Mouse (Mus musculus): ENCODE measurements around the gene Prkce. TPM values are rescaled to one million over a fixed set of nuclear protein-coding genes. Genes with fewer than 3 reads are reported as not detected.

The Prkce gene
- total RNA-seq, 1 experiment = 1.7 TPM

DNA sequence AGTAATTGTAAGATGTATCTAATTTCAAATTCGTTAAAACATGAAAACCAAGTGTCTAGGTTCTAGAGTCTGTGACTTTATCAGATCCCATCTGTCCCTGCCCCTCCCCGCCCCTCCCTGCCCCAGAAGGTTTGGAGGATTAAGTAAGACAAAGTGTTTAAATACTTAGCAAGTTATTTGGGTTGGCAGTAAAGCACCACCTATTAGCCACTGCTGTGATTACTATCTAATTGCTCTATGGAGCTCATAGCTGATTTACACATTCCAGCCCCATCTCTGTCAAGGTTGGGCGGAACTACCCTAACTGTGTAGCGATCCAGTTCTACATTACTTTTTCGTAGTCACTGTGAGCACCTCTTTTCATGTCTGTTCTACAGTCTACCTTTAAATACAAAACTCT, 418.9 kb downstream of the Prkce start:
- in situ Hi-C loops (cut with MboI; ENCODE audit: low sequenced_read_pairs in 2 of 2, unreplicated experiment in 2 of 2) = no loop called here
- TF ChIP-seq HCFC1 (IDR thresholded peaks at IDR 0.05; ENCODE audit: borderline replicate concordance, insufficient read depth, low read length) = no peak
- no peak for TF ChIP-seq ZNF384 (IDR thresholded peaks at IDR 0.05; ENCODE audit: low read depth, low read length)
- TF ChIP-seq CHD2 (IDR thresholded peaks at IDR 0.05; ENCODE audit: low read depth, low read length) = no peak
- TF ChIP-seq ZC3H11A (IDR thresholded peaks at IDR 0.05; ENCODE audit: borderline replicate concordance, low read depth, low read length) = no peak
- no peak overlapping the region for H3K27ac ChIP-seq (ENCODE audit: insufficient read depth, low read depth, low read length, poor library complexity, severe bottlenecking)
- no peak for DNase-seq (ENCODE audit: low read depth, low spot score)
- H3K4me3 ChIP-seq (ENCODE audit: insufficient read depth in 1 of 2, low read depth in 1 of 2, low read length in 2 of 2, poor library complexity in 1 of 2, severe bottlenecking in 1 of 2) = no peak overlapping the region
- H3K4me1 ChIP-seq (ENCODE audit: control insufficient read depth in 2 of 2, insufficient read depth in 2 of 2, low read length in 2 of 2, poor library complexity in 1 of 2) = no peaks in the 10 kb centered on the region
- H3K36me3 ChIP-seq (ENCODE audit: control insufficient read depth, insufficient read depth, low read length, poor library complexity, severe bottlenecking) = no peaks in the 10 kb centered on the region
- H3K9me3 ChIP-seq (ENCODE audit: control insufficient read depth, insufficient read depth, low read depth, low read length) = no peaks in the 10 kb centered on the region
- no peak overlapping the region for H3K9ac ChIP-seq (ENCODE audit: insufficient read depth, low read depth, low read length, poor library complexity, severe bottlenecking)

DNA sequence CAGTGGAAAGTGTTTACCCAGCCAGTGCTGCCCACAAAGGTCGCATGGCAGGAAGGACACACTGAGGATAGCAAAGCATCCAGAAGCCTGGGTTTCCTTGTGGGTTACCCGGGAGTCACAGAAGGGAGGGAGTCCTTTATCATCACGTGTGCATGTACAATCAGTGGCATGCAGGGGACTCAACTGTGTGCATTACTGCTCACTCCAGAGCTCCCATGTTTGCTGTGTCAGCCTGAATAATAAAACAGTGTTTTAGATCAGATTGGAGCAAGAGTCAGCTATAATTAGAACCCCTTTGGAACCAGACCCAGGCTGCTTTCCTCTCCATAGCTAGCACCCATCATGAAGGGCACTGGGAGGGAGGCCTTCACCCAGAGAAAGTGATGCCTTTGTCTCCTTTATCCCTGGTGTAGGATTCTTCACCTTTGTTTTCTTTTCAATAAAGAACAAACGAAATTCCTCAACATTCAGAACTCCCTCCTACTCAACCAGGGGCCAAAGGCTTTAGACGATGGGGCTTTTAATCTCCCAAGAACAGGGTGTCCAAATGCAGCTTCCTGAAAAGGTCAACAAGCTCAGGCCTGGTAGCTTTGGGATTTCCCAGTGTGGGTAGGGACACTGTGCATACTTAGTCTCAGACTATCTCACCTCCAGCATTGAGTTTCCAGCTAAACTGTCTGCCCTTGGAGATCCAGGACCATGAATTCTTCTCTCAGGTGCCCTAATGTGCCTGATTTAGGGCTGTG, 421.3 kb downstream of the Prkce start:
- H3K4me1 ChIP-seq (ENCODE audit: control insufficient read depth in 2 of 2, insufficient read depth in 2 of 2, low read length in 2 of 2, poor library complexity in 1 of 2) = no peaks in the 10 kb centered on the region
- in situ Hi-C loops (cut with MboI; ENCODE audit: low sequenced_read_pairs in 2 of 2, unreplicated experiment in 2 of 2) = no loop called here
- H3K9ac ChIP-seq (ENCODE audit: insufficient read depth, low read depth, low read length, poor library complexity, severe bottlenecking) = no peak overlapping the region
- H3K4me3 ChIP-seq (ENCODE audit: insufficient read depth in 1 of 2, low read depth in 1 of 2, low read length in 2 of 2, poor library complexity in 1 of 2, severe bottlenecking in 1 of 2) = no peak overlapping the region
- H3K36me3 ChIP-seq (ENCODE audit: control insufficient read depth, insufficient read depth, low read length, poor library complexity, severe bottlenecking) = no peaks in the 10 kb centered on the region
- H3K9me3 ChIP-seq (ENCODE audit: control insufficient read depth, insufficient read depth, low read depth, low read length) = no peaks in the 10 kb centered on the region
- no peak for DNase-seq (ENCODE audit: low read depth, low spot score)
- H3K27ac ChIP-seq (ENCODE audit: insufficient read depth, low read depth, low read length, poor library complexity, severe bottlenecking) = no peak overlapping the region
- TF ChIP-seq ZNF384 (IDR thresholded peaks at IDR 0.05; ENCODE audit: low read depth, low read length) = no peak
- no peak for TF ChIP-seq ZC3H11A (IDR thresholded peaks at IDR 0.05; ENCODE audit: borderline replicate concordance, low read depth, low read length)
- no peak for TF ChIP-seq CHD2 (IDR thresholded peaks at IDR 0.05; ENCODE audit: low read depth, low read length)
- TF ChIP-seq HCFC1 (IDR thresholded peaks at IDR 0.05; ENCODE audit: borderline replicate concordance, insufficient read depth, low read length) = no peak

DNA sequence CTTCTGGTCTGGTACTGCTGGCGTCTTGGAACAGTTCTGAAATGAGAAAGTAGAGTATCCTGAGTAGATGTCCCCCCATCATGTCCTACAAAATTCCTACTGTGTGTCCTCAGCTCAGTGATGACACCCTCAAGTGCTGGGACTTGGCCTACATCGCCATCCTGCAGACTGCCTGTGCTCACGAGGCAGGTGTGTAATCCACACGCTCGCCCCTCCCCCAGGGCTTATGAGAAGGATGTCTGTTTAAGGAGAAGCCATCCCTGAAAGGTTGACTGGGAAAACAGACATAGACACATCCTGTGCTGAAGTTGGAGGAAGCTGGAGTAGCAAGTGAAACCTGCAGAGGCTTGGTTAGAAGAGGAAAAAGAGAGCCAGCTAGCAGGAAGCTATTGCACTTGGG, 422.1 kb downstream of the Prkce start:
- Histone ChIP-seq H3K27ac (ENCODE audit: insufficient read depth, low read depth, low read length, poor library complexity, severe bottlenecking) (no peak overlapping the region), H3K9ac (ENCODE audit: insufficient read depth, low read depth, low read length, poor library complexity, severe bottlenecking) (no peak overlapping the region), H3K4me1 (ENCODE audit: control insufficient read depth in 2 of 2, insufficient read depth in 2 of 2, low read length in 2 of 2, poor library complexity in 1 of 2) (no peaks in the 10 kb centered on the region), H3K9me3 (ENCODE audit: control insufficient read depth, insufficient read depth, low read depth, low read length) (no peaks in the 10 kb centered on the region), H3K36me3 (ENCODE audit: control insufficient read depth, insufficient read depth, low read length, poor library complexity, severe bottlenecking) (no peaks in the 10 kb centered on the region), H3K4me3 (ENCODE audit: insufficient read depth in 1 of 2, low read depth in 1 of 2, low read length in 2 of 2, poor library complexity in 1 of 2, severe bottlenecking in 1 of 2) (no peak overlapping the region)
- DNase-seq (ENCODE audit: low read depth, low spot score) = no peak
- in situ Hi-C loops (cut with MboI; ENCODE audit: low sequenced_read_pairs in 2 of 2, unreplicated experiment in 2 of 2) = no loop called here
- no peak for TF ChIP-seq CHD2 (IDR thresholded peaks at IDR 0.05; ENCODE audit: low read depth, low read length)
- no peak for TF ChIP-seq MAFK (IDR thresholded peaks at IDR 0.05; ENCODE audit: insufficient read depth, low read depth, low read length)
- no peak for TF ChIP-seq ZNF384 (IDR thresholded peaks at IDR 0.05; ENCODE audit: low read depth, low read length)
- TF ChIP-seq HCFC1 (IDR thresholded peaks at IDR 0.05; ENCODE audit: borderline replicate concordance, insufficient read depth, low read length) = no peak
- TF ChIP-seq ZC3H11A (IDR thresholded peaks at IDR 0.05; ENCODE audit: borderline replicate concordance, low read depth, low read length) = no peak

DNA sequence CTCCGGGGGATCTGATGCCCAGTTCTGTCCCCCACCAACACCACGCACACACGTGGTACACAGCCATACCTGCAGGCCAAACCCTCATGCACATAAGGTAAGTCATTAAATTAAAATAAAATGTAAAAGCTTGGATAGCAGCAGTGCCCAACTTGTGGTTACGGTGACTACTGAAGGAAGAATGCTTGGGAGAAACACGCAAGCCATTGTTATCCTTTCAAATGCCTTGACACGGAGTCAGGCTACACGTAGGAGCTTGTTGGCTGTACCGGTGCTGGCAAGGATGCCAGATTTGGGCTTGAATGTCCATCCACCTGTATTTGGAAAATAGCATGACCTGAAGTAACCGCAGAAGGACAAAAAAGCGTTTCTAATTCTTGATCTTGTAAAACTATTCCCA, 423.7 kb downstream of the Prkce start:
- no peaks in the 10 kb centered on the region for H3K36me3 ChIP-seq (ENCODE audit: control insufficient read depth, insufficient read depth, low read length, poor library complexity, severe bottlenecking)
- H3K27ac ChIP-seq (ENCODE audit: insufficient read depth, low read depth, low read length, poor library complexity, severe bottlenecking) = no peak overlapping the region
- no peak overlapping the region for H3K9ac ChIP-seq (ENCODE audit: insufficient read depth, low read depth, low read length, poor library complexity, severe bottlenecking)
- no peak overlapping the region for H3K4me3 ChIP-seq (ENCODE audit: insufficient read depth in 1 of 2, low read depth in 1 of 2, low read length in 2 of 2, poor library complexity in 1 of 2, severe bottlenecking in 1 of 2)
- H3K4me1 ChIP-seq (ENCODE audit: control insufficient read depth in 2 of 2, insufficient read depth in 2 of 2, low read length in 2 of 2, poor library complexity in 1 of 2) = peaks cover 0 to 4% of the 10 kb centered on the region in 2 experiments; a peak in 1 of 4 replicates
- in situ Hi-C loops (cut with MboI; ENCODE audit: low sequenced_read_pairs in 2 of 2, unreplicated experiment in 2 of 2) = no loop called here
- no peak for TF ChIP-seq CHD2 (IDR thresholded peaks at IDR 0.05; ENCODE audit: low read depth, low read length)
- TF ChIP-seq HCFC1 (IDR thresholded peaks at IDR 0.05; ENCODE audit: borderline replicate concordance, insufficient read depth, low read length) = no peak
- DNase-seq (ENCODE audit: low read depth, low spot score) = no peak
- H3K9me3 ChIP-seq (ENCODE audit: control insufficient read depth, insufficient read depth, low read depth, low read length) = no peaks in the 10 kb centered on the region
